Mouse (Mus musculus) ovary, adult 18-20 months (tissue): Measurements from ENCODE around the gene Sema4b.

Experiments
- DNase-seq: peaks from one replicate; pipeline ENCODE4 v3.0.0; 2022; ENCODE audit warnings: low spot score, mixed read lengths

Gene Sema4b

DNA sequence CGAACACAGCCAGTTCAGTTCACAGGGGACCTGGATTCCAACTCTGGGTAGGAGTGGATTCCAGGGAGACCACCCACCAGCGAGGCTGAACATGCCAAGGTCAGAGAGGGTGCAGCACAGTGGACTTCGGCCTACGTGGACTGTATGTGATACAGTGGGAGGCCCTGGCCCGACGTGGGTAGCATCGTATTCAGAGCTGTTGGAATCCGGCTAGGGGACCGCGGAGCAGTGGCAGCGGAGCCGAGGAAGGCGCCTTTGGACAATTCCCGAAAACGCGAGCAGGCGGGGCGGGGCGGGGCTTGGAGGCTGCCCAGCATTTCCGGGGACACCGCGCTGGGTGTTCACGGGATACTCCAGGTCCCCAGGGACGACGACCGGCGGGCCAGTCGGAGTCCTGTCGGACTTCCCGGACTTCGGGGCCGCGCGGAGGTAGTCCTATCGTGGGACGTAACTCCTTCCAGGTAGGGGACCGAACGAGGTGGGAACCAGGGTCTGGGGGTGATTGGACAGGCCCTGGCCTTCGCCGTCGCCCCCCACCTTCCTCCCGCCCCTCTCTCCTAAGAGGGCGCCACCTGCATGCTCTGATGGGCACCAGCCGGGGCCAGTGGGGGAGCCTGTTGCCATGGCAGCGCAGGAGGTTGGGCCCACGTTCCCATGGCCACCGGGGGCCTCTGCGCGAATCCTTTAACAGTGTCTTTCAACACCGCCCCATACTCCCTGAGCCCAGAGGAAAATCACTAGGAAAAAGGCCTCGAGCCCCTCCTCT lies at the start of gene Sema4b:
TSS of gene Sema4b (plus strand) at position 311 of the 766 bp plus-strand sequence.
- DNase-seq: peak; percentile 95

DNA sequence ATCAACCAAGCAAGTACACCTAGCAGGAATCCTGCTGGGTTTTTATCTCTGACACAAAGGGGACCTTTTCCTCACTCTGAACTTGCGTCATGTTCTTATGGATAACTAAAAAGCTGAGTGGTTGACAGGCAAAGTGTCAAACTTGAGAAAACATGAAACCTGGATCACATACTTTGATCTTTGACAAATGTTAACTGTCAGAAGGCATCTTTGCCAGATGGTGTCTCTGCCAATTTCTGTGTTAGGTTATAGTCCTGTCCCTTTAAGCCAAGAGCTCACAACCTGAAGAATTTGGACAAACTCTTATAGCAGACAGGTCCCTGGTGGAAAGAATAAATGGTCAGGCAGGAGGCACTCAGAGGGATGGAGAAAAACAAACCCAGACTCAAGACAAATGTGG lies 48.3 kb upstream of the Sema4b start:
- no peak for DNase-seq

DNA sequence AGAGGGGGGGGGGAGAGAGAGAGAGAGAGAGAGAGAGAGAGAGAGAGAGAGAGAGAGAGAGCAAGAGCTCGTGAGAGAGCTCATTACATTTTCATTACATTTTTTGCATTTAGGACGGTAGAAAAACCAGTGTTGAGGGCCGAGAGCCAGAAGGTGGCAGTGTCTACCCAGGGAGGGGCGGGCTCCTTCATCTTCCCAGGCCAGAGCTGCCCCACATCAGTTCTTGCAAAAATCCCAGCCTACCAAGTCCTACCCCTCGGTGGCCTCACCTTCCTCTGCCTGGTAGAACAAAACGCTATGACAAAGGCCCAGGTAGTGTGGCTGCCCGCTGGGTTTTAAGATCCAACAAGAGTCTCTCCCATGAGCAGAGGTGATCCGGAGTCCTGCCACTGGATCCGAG lies 45.8 kb upstream of the Sema4b start:
- peak; percentile 52 for DNase-seq

DNA sequence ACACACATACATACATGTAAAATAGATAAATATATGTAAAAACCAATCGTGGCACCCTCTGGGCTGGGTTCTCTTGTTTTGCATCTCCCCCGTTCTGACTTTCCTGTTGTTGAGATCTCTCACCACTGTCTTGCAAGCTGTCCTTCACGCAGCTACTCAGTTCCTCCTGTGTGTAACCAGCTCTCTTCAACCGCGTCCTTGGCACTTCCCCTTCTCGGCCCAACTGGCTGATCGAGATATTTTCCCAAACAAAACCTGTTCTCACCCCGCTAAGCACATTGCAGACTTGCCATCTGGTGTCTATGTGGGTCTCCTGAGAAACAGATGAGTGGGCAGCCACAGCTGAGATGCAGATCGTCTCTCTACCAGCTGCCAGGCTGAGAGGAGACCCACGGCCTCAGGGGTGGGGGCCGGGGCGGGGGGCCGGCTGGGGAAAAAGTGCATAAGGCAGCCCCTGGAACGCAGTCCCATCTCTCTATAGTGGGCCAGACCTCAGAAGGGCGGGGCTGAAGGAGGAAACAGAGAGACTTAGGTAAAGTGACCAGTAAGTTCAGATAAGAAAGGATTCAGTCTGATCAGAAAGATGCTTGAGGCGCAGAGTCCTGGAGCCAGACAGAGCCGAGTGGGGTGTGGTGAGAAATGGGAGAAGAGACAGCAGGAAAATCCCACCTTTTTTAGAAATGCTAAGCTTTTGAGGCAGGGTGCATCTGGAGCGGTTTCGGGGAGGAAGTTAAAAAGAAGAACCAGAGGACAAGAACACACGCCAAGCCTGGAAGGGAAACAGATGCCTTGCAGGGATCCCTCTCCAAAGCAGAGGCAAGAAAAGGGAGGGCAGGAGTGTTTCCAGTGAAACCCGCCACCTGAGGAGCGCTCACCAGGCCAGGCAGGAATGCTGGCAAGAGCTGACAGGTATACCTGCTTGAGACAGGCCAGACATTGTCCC lies 43.0 kb upstream of the Sema4b start:
- peak; percentile 54 for DNase-seq

DNA sequence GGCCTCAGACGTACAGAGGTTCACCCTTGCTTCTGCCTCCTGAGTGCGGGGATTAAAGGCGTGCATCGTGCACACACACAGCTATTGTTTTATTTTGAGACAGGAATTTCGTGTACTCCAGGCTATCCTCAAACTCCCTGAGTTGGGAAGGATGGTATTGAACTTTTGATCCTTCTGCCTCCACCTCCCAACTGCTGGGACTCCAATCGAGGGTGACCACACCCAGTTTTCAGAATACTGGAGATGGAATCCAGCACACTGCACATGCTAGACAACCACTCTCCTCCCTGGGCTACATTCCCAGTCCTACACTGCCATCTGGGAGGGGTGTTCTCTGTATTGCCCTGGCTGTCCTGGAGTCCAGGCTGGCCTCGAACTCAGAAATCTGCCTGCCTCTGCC lies 41.9 kb upstream of the Sema4b start:
- DNase-seq: no peak

DNA sequence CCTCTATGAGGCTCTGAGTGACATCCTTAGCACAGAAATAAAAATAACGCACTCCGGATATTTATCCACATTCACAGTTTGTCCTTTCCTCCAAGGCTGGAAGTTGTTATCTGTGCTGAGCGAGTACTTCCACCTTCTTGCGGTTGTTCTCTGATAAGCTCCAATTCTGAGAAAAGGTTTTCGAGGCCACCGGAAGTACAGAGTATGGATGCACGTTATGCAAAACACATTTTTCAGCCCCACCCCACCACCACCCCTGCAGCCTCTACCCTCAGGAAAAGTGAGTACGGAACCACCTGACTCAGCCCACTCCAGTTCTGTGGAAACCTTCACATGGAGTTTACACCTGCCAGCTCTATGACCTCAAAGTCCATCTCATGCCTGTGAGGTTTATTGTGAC lies 40.6 kb upstream of the Sema4b start:
- DNase-seq: no peak

- DNase-seq: no peak
Measured at GRCm38 (mm10) chr7:80149356-80149755, 37.3 kb upstream of the Sema4b start.

GRCm38 (mm10) chr7:80152152-80152551 lies 34.5 kb upstream of the Sema4b start:
- DNase-seq: no peak

- no peak for DNase-seq
Measured at GRCm38 (mm10) chr7:80152756-80153155, 33.9 kb upstream of the Sema4b start.

DNA sequence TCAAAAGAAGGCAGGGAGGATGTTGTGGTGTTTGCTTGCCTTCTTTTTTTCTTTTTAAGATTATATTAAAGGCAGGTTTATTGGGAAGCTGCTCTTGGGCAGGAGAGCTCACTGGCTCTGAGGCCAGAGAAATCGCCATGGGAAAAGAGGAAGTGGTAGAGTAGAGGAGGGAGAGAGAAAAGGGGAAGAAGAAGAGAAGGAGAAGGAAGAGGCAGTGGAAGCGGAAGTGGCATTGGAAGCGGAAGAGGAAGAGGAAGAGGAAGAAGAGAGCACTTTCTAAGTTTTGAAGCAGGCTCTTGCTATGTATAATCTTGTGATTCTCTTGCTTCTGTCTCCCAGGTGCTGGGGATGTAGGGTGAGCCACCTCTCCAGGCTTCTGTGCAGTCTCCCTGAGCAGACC lies 32.0 kb upstream of the Sema4b start:
- no peak for DNase-seq

DNA sequence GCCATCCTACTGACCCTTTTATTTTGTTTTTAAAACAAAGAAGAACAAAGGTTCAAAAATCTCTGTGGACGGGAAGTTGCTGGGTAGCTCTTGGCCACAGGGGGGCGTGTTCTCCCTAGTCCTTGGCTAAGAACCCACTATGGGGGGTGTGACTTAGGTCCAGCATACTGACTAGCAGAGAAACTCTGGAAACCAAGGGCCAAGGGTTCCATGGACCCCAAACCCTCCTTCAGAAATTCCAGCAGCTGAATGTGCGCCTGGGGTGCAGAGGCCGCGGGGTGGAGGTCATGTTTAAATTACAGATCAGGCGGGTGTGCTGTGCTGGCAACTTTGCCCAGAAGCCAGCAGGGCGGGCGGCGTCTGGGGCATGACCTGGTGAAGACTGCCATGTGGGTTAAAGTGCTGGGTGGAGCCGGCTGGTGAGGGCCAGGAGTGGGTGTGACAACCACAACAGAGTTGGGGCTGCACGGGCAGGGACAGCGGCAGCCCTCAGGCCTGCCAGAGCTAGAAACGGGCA lies 29.9 kb upstream of the Sema4b start:
- DNase-seq: peak; percentile 74

DNA sequence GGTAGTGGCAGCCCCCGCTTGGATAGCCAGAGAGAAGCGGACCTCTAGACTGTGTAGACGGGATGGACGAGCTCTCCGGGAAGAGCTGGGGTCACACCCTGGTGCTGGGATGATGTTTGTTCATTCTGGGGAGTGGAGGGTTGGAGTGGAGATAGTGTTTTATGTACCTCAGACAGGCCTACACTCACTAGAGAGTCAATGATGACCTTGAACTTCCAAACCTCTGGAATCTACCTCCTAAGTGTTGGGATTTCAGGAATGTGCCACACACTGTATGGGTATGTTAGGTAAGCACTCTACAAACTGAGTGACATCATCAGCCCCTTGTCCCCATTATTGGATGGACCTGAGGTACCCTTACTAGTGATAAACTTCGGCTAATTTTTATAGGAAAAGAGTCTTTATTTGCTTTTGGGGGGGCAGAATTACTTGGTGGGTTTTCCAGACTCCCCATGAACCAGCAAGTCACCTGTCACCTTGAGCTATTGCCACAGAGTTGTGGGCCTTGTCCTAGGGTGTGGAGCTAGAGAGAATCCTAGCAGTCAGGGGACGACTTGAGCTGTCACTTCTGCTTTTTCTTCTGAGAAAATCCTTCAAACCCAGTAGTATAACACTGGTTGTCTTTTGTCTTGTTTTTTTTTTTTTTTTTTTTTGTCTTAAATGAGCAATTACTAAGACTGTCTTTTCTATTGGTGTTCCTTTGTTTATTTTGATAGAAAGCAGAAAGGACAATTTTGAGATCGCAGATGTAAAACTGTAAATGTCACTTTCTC lies 28.0 kb upstream of the Sema4b start:
- no peak for DNase-seq

DNA sequence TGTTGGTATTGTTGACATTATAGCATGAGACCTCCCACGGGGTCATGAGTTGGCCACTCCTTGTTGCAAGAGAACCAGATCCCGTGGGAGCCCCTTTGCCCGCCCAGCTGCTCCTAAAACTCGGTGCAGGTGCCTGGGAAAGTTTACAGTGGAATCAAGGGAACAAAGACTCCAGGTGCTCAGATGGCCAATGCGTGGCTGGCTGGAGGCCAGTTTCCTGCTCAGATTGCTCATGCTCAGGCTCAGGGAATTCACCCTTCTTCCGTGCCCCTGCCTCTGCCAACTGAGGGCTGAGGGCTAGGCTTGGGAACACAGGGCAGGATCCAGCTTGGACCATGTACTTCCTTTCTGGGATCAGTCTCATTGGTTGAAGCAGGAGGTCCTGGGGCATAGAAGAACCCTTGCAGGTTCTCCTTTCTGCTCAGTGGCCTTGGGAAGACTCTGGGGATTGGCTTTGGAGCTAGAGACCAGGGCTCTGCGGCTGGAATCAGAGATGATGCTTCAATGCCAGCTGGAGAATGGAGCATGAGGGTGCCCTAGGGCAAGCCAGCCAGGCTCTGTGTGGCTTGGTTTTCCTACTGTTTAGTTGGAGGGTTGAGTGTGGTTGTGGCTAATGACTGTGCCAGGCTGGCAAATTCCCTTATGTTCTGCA lies 26.2 kb upstream of the Sema4b start:
- DNase-seq: peak; percentile 17

DNA sequence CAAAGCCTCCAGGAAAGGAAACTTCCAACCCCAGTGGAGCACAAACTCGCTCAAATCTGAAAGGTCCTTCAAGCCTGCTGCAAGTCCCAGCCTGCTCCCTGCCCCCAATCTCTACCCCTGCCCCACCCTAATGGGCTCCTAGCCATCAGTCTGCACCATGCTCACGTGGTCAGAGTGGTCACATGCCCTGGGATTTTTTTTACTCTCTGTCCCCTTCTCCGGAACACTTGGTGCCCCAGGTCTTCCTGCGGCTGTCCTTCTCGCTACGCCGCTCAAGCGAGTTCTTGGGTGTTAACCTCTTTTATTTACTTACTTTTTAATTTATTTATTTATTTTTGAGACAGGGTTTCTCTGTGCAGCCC lies 25.7 kb upstream of the Sema4b start:
- DNase-seq: peak; percentile 75

DNA sequence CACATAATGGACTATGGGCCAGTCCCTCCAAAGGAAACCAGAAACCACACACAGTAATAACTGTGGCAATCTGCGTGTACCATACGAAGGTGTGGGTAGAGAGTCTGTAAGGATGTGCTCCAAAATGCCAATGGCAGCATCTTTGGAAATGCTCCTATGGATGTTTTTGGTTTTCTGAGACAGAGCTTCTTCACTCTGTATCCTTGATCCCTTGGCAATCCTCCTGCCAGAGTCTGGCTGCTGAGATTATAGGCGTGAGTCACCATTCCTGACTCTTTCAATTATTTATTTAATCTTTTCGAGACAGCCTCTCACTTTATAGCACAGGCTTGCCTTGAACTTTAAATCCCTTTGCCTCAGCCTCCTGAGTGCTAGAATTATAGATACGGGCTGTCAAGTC lies 21.2 kb upstream of the Sema4b start:
- peak; percentile 61 for DNase-seq

GRCm38 (mm10) chr7:80166740-80167139 lies 19.9 kb upstream of the Sema4b start:
- DNase-seq: peak; percentile 91

- DNase-seq: no peak
Measured at GRCm38 (mm10) chr7:80169847-80170246, 16.8 kb upstream of the Sema4b start.

DNA sequence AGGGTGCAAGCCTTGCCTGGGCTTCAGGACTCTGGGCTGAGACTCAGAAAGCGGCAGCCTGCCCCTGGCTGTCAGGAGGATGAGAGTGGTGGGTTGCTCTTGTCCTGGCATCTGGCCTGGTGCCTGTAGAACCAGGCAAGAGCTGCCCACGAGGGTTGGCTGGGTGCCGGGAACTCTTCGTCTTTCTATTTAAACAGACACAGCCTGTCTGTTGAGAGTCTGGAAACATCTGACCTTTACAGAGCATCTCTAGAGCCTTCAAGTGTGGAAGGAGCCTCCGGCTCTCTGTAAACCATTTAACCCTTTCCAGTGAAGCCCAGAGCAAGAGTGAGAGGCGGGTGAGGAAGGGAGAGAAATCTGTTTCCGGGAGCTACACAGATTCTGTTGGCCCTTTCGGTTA lies 15.3 kb upstream of the Sema4b start:
- peak; percentile 60 for DNase-seq

DNA sequence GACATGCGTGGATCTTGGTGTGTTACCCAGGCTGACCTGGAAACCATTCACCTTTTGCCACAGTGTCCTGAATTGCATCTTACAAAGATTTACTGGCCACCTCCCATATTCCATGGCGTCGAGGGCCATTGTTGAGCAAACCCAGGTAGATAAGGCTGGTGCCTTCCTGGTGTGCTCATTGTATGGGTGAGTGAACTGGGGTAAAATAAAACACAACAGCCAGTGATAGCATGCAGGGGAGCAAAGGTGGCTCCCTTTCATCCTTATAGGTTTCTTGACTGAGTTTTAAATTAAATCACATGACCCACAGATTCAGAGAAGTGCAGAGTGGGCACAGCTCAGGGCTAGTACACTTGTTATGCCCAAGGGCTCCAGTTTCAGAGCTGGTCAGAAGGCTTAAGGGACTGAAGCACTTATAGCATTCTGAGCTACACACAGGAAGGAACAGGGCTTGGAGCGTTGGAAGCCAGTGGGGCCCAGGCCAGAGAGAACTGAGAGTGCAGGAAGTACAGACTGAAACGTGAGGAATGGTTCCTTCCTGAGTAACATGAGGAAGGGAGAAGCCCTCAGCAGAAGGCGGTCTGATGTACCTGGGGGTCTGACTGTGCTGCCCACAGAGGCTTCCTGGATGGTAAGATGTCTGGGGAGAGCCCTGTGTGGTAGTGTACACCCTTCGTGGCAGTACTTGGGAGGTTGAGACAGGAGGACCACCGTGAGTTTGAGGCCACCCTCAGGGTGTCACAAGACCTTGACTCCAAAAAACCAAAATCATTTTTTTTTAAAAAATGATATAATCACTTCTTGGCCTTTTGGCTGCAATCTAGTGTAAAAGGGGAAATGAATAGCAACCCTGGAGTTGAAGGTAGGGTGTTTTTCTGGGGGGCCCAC lies 14.3 kb upstream of the Sema4b start:
- no peak for DNase-seq

DNA sequence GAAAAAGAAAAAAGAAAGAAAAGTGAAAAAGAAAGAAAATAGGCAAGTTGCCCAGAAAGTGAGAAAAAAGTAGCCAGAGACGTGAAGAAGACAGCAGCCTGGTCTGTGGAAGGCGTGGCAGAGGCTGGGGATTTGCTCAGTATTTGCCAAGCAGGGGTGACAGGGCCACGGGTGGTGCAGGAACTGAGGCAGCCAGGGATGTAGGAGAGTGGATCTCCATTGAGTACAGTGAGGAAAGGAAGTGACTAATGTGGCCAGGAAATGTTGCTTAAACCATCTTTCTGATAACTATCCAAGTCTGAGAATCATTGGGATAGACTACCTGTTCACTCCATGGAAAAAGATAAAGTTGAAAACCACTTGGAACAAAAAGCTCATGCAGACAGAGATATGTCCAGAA lies 10.5 kb upstream of the Sema4b start:
- no peak for DNase-seq

GRCm38 (mm10) chr7:80177438-80177837 lies 9.2 kb upstream of the Sema4b start:
- DNase-seq: no peak
